18 mouse cellular contexts compared by ENCODE assay signal in the genomic region with DNA sequence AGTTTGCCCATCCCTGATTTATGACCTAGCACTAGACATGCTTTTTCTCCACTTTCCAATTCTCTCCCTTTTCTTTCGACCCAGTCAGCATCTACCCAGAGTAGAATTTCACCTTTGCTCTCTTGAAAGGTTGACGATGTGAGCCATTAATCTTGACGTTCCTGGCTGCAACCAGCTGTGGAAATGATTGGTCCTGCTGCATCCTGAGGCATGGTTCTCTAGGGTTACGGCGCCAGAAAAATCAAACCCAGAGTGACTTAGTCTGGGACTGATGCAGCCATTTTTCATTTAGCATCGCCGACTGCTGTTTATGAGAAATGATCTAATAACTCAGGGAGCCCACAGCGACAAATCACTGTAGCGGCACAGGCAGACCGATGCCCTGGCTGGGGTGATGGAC.
DNase-seq lines count a peak whose midpoint lies in the region; ATAC-seq and TF ChIP-seq lines count a peak whose summit lies in the region.
"Had no signal": no experiment of that assay in that cellular context is flagged by ENCODE, and none has a peak within 500 bp of the region (broad histone marks: within the 10 kb centered on the region; RNA-seq: fewer than 3 reads in every experiment).

No protein-coding gene starts in this region.

- DNase-seq in kidney, adult 2 months = peak; percentile 60
- DNase-seq in kidney, postnatal 10 days = no peak
- peak; percentile 54 for DNase-seq in kidney, adult 9 months
- peak; percentile 68 for DNase-seq in limb, embryonic 11.5 days (ENCODE audit: low spot score)
- no peak for DNase-seq in gastrocnemius, postnatal 25 days
- no peak for DNase-seq in thymus, postnatal 4 days
- DNase-seq: adrenal gland, postnatal 36 days; cerebellum, adult 9-10 months; lung, adult 2 months; lung, postnatal 36 days; right cerebral cortex, postnatal 25 days had no signal

- ATAC-seq in limb, embryonic 11.5 days (ENCODE audit: insufficient number of reproducible peaks, low FRiP score, low TSS enrichment, low read depth) = peak; percentile 67
- ATAC-seq in neural tube, embryonic 14.5 days (ENCODE audit: low read depth) = peak; percentile 18; the same call in 1 of the 2 replicates
- no peak for ATAC-seq in megakaryocyte-erythroid progenitor cell, adult 5-6 weeks (replicated peaks; ENCODE audit: low FRiP score, low TSS enrichment, poor library complexity, severe bottlenecking)
- ATAC-seq: forebrain, embryonic 14.5 days had no signal

- H3K36me3 ChIP-seq in kidney, adult 2 months (ENCODE audit: control insufficient read depth, insufficient read depth, low read length) = no peaks in the 10 kb centered on the region
- H3K36me3 ChIP-seq in limb, embryonic 11.5 days (ENCODE audit: control insufficient read depth, insufficient read depth, low read length) = no peaks in the 10 kb centered on the region
- H3K36me3 ChIP-seq in neural tube, embryonic 14.5 days (ENCODE audit: control insufficient read depth, insufficient read depth, low read length) = no peaks in the 10 kb centered on the region
- H3K36me3 ChIP-seq: embryonic facial prominence, embryonic 10.5 days; heart, embryonic 12.5 days had no signal

- H3K27me3 ChIP-seq in kidney, adult 2 months (replicated peaks; ENCODE audit: control insufficient read depth, insufficient read depth, low read length) = no peaks in the 10 kb centered on the region
- H3K27me3 ChIP-seq in limb, embryonic 11.5 days (ENCODE audit: control insufficient read depth, insufficient read depth, low read length) = no peaks in the 10 kb centered on the region
- no peaks in the 10 kb centered on the region for H3K27me3 ChIP-seq in neural tube, embryonic 14.5 days (ENCODE audit: control insufficient read depth, insufficient read depth, low read length)
- H3K27me3 ChIP-seq: heart, embryonic 12.5 days had no signal

- WGBS in kidney, adult 2 months = 29% methylated on average over 10 of the region's 10 CpGs
- 16% methylated on average over 10 of the region's 10 CpGs for WGBS in limb, embryonic 11.5 days
- WGBS in neural tube, embryonic 14.5 days = 37% methylated on average over 10 of the region's 10 CpGs

- TF ChIP-seq CTCF in kidney, adult 2 months (conservative IDR thresholded peaks at IDR 0.05; ENCODE audit: insufficient read depth, insufficient read length, low read depth, low read length) = no peak

- H3K4me1 ChIP-seq in kidney, adult 2 months (ENCODE audit: control insufficient read depth, insufficient read depth, low read length) = no peaks in the 10 kb centered on the region
- peaks cover 8% of the 10 kb centered on the region for H3K4me1 ChIP-seq in limb, embryonic 11.5 days (ENCODE audit: control insufficient read depth, insufficient read depth, low read length)
- H3K4me1 ChIP-seq in neural tube, embryonic 14.5 days (ENCODE audit: control insufficient read depth, insufficient read depth, low read length) = 0 out of 2 replicates have a peak, but pooled peaks cover 7% of the 10 kb centered on the region
- H3K4me1 ChIP-seq: heart, embryonic 12.5 days had no signal

- H3K9ac ChIP-seq in limb, embryonic 11.5 days (ENCODE audit: low read length) = no peak overlapping the region
- no peak overlapping the region for H3K9ac ChIP-seq in neural tube, embryonic 14.5 days (replicated peaks; ENCODE audit: low read depth, low read length)
- H3K9ac ChIP-seq: heart, embryonic 12.5 days had no signal

- H3K4me2 ChIP-seq in limb, embryonic 11.5 days (ENCODE audit: low read depth, severe bottlenecking) = 0 out of 2 replicates have a peak overlapping the region, but pooled peaks have one; percentile 10
- H3K4me2 ChIP-seq in neural tube, embryonic 14.5 days (ENCODE audit: low read depth, low read length) = no peak overlapping the region
- H3K4me2 ChIP-seq: heart, embryonic 12.5 days; liver, embryonic 11.5 days; midbrain, embryonic 11.5 days had no signal

- no peak for TF ChIP-seq POLR2A in kidney, adult 2 months (IDR thresholded peaks at IDR 0.05; ENCODE audit: low read depth, low read length)

- no peaks in the 10 kb centered on the region for H3K9me3 ChIP-seq in limb, embryonic 11.5 days (ENCODE audit: control insufficient read depth, low read length)
- no peaks in the 10 kb centered on the region for H3K9me3 ChIP-seq in neural tube, embryonic 14.5 days (ENCODE audit: control insufficient read depth, low read length)
- H3K9me3 ChIP-seq: embryonic facial prominence, embryonic 10.5 days; heart, embryonic 12.5 days had no signal

- H3K4me3 ChIP-seq in kidney, adult 2 months (ENCODE audit: insufficient read depth, low read depth, low read length) = no peak overlapping the region
- no peak overlapping the region for H3K4me3 ChIP-seq in limb, embryonic 11.5 days (ENCODE audit: low read depth, low read length)
- H3K4me3 ChIP-seq in neural tube, embryonic 14.5 days (ENCODE audit: low read depth, low read length) = no peak overlapping the region
- H3K4me3 ChIP-seq: embryonic facial prominence, embryonic 10.5 days; heart, embryonic 12.5 days had no signal

- H3K27ac ChIP-seq in kidney, adult 2 months (ENCODE audit: insufficient read depth, low read depth, low read length) = no peak overlapping the region
- H3K27ac ChIP-seq in limb, embryonic 11.5 days (replicated peaks; ENCODE audit: low read depth, low read length) = no peak overlapping the region; the same call in 1 of the 2 replicates
- peak overlapping the region; percentile 62 for H3K27ac ChIP-seq in neural tube, embryonic 14.5 days (ENCODE audit: low read depth, low read length)
- H3K27ac ChIP-seq: embryonic facial prominence, embryonic 10.5 days had no signal

Comparison
In these comparisons a context has a peak if more than half of its experiments do, and no peak if none do; other contexts are left out.
1. DNase-seq: peak in kidney, adult 2 months (single experiment), kidney, adult 9 months (single experiment) and limb, embryonic 11.5 days (single experiment); none in kidney, postnatal 10 days (single experiment), gastrocnemius, postnatal 25 days (single experiment) and thymus, postnatal 4 days (single experiment).